ENCODE assay signal across 25 mouse cellular contexts in the genomic region with DNA sequence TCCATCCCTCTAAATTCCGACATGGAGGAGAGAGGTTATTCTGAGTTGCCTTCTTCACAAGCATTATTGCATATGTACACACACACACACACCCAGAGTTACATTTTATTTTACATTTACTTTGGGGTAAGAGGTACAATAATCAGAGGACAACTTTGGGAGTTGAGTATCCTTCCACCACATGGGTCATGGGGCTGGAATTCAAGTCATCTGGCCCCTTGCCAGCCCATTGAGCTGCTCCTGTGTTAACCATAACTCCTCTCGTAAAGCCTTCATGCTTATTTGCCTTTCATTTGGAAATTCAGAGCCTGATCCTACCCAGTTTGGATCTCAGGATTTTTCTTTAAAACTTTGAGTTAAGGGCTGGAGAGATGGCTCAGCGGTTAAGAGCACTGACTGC. TPM values are rescaled to one million over a fixed set of nuclear protein-coding genes. Genes with fewer than 3 reads are reported as not detected.
A peak's percentile ranks its signal among the peaks of the same experiment; 100 is the strongest.
DNase-seq lines count a peak whose midpoint lies in the region; ATAC-seq and TF ChIP-seq lines count a peak whose summit lies in the region.
"Had no signal": no experiment of that assay in that cellular context is flagged by ENCODE, and none has a peak within 500 bp of the region (broad histone marks: within the 10 kb centered on the region; RNA-seq: fewer than 3 reads in every experiment).

No protein-coding gene starts in this region.

- no peak overlapping the region for H3K9ac ChIP-seq in kidney, embryonic 15.5 days
- H3K9ac ChIP-seq in lung, embryonic 14.5 days: no peak overlapping the region
- H3K9ac ChIP-seq in hindbrain, embryonic 12.5 days: no peak overlapping the region
- H3K9ac ChIP-seq: embryonic facial prominence, embryonic 13.5 days; heart, embryonic 13.5 days; intestine, embryonic 15.5 days; midbrain, embryonic 13.5 days had no signal

- H3K27me3 ChIP-seq in kidney, embryonic 15.5 days: no peaks in the 10 kb centered on the region
- no peaks in the 10 kb centered on the region for H3K27me3 ChIP-seq in lung, embryonic 14.5 days (ENCODE audit: insufficient read depth, low read length)
- no peaks in the 10 kb centered on the region for H3K27me3 ChIP-seq in hindbrain, embryonic 12.5 days
- H3K27me3 ChIP-seq: embryonic facial prominence, embryonic 13.5 days; heart, embryonic 13.5 days; intestine, embryonic 15.5 days; midbrain, embryonic 13.5 days had no signal

- no peaks in the 10 kb centered on the region for H3K9me3 ChIP-seq in kidney, embryonic 15.5 days (replicated peaks)
- no peaks in the 10 kb centered on the region for H3K9me3 ChIP-seq in lung, embryonic 14.5 days (ENCODE audit: low read depth, low read length)
- no peaks in the 10 kb centered on the region for H3K9me3 ChIP-seq in hindbrain, embryonic 12.5 days (replicated peaks)
- H3K9me3 ChIP-seq: embryonic facial prominence, embryonic 13.5 days; forebrain, embryonic 10.5 days; heart, embryonic 13.5 days; intestine, embryonic 15.5 days; midbrain, embryonic 13.5 days had no signal

- TF ChIP-seq CTCF in lung, embryonic 14.5 days (IDR thresholded peaks at IDR 0.05; ENCODE audit: low read depth): no peak

- H3K4me3 ChIP-seq in kidney, embryonic 15.5 days (replicated peaks): no peak overlapping the region
- H3K4me3 ChIP-seq in lung, embryonic 14.5 days (ENCODE audit: low read depth, low read length): no peak overlapping the region
- no peak overlapping the region for H3K4me3 ChIP-seq in hindbrain, embryonic 12.5 days
- H3K4me3 ChIP-seq: embryonic facial prominence, embryonic 13.5 days; forebrain, embryonic 10.5 days; heart, embryonic 13.5 days; intestine, embryonic 15.5 days; midbrain, embryonic 13.5 days had no signal

- no peak overlapping the region for H3K4me2 ChIP-seq in kidney, embryonic 15.5 days
- no peak overlapping the region for H3K4me2 ChIP-seq in lung, embryonic 14.5 days
- no peak overlapping the region for H3K4me2 ChIP-seq in hindbrain, embryonic 12.5 days (replicated peaks)
- H3K4me2 ChIP-seq: embryonic facial prominence, embryonic 13.5 days; heart, embryonic 13.5 days; intestine, embryonic 15.5 days; midbrain, embryonic 13.5 days had no signal

- WGBS in kidney, embryonic 15.5 days: 80% methylated on average over 3 of the region's 3 CpGs
- WGBS in lung, embryonic 14.5 days: 78% methylated on average over 3 of the region's 3 CpGs
- WGBS in hindbrain, embryonic 12.5 days: 88% methylated on average over 3 of the region's 3 CpGs

- no peaks in the 10 kb centered on the region for H3K4me1 ChIP-seq in kidney, embryonic 15.5 days
- no peaks in the 10 kb centered on the region for H3K4me1 ChIP-seq in lung, embryonic 14.5 days (ENCODE audit: insufficient read depth)
- no peaks in the 10 kb centered on the region for H3K4me1 ChIP-seq in hindbrain, embryonic 12.5 days
- H3K4me1 ChIP-seq: embryonic facial prominence, embryonic 13.5 days; forebrain, embryonic 10.5 days; intestine, embryonic 15.5 days; midbrain, embryonic 13.5 days had no signal

- no peak for ATAC-seq in kidney, embryonic 15.5 days (replicated peaks; ENCODE audit: low FRiP score)
- no peak for ATAC-seq in lung, embryonic 14.5 days (ENCODE audit: insufficient read depth)
- ATAC-seq in hindbrain, embryonic 12.5 days (ENCODE audit: low FRiP score): no peak
- ATAC-seq: intestine, embryonic 15.5 days; midbrain, embryonic 13.5 days had no signal

- peaks cover 42% of the 10 kb centered on the region for H3K36me3 ChIP-seq in kidney, embryonic 15.5 days
- H3K36me3 ChIP-seq in lung, embryonic 14.5 days (ENCODE audit: insufficient read depth): peaks cover 30% of the 10 kb centered on the region
- peaks cover 30% of the 10 kb centered on the region for H3K36me3 ChIP-seq in hindbrain, embryonic 12.5 days

- DNase-seq in adrenal gland, postnatal 10 days: peak; percentile 30
- DNase-seq in adrenal gland, postnatal 4 days (ENCODE audit: low spot score in 2 of 2): no peak
- DNase-seq in kidney, postnatal 10 days: peak; percentile 55
- peak; percentile 56 for DNase-seq in lung, embryonic 14.5 days
- no peak for DNase-seq in right cerebral cortex, postnatal 14 days
- DNase-seq in layer of hippocampus, adult 11-12 months (ENCODE audit: low spot score): no peak
- DNase-seq: cerebellum, adult 18-20 months; right cerebral cortex, adult 18-20 months; thymus, postnatal 14 days had no signal

- H3K27ac ChIP-seq in kidney, embryonic 15.5 days: no peak overlapping the region
- H3K27ac ChIP-seq in lung, embryonic 14.5 days (ENCODE audit: low read depth): no peak overlapping the region
- H3K27ac ChIP-seq in hindbrain, embryonic 12.5 days: no peak overlapping the region
- H3K27ac ChIP-seq: embryonic facial prominence, embryonic 13.5 days; forebrain, embryonic 10.5 days; heart, embryonic 13.5 days; intestine, embryonic 15.5 days; midbrain, embryonic 13.5 days; stomach, postnatal 0 days had no signal

RNA-seq across cellular contexts. Expression of a gene that starts 17.4 kb away (rescaled TPM):
- total RNA-seq in adrenal gland, postnatal 10 days (2021): 10 to 100 TPM; 31.9 to 35.4 TPM
- total RNA-seq in adrenal gland, postnatal 4 days (2021): 10 to 100 TPM; 45.6 to 46.4 TPM
- polyA plus RNA-seq in kidney, embryonic 15.5 days (2015; fragmentation: Nextera tagmentation; extraction: Ambion mirVana): 31.2 and 33.9 TPM in 2 replicates
- 29.3 and 30.8 TPM in 2 replicates for polyA plus RNA-seq in lung, embryonic 14.5 days (2014; fragmentation: Nextera tagmentation; extraction: Ambion mirVana)
- polyA plus RNA-seq in hindbrain, embryonic 12.5 days (2016; fragmentation: Nextera tagmentation; extraction: Ambion mirVana): 33.7 and 34.7 TPM in 2 replicates

RNA-seq across cellular contexts. Expression of a gene that starts 18.7 kb away (rescaled TPM):
- total RNA-seq in adrenal gland, postnatal 10 days (2021): 10 to 100 TPM; 67.8 to 68.1 TPM
- total RNA-seq in adrenal gland, postnatal 4 days (2021): 10 to 100 TPM; 79.6 to 82.2 TPM
- polyA plus RNA-seq in kidney, embryonic 15.5 days (2015; fragmentation: Nextera tagmentation; extraction: Ambion mirVana): 71.1 and 73.2 TPM in 2 replicates
- polyA plus RNA-seq in lung, embryonic 14.5 days (2014; fragmentation: Nextera tagmentation; extraction: Ambion mirVana): 64.8 and 66.7 TPM in 2 replicates
- polyA plus RNA-seq in hindbrain, embryonic 12.5 days (2016; fragmentation: Nextera tagmentation; extraction: Ambion mirVana): 91.3 and 97.5 TPM in 2 replicates

RNA-seq across cellular contexts. Expression of a gene that starts 46.6 kb away (rescaled TPM):
- total RNA-seq in adrenal gland, postnatal 10 days (2021): not detected
- not detected for total RNA-seq in adrenal gland, postnatal 4 days (2021)
- not detected in 2 replicates for polyA plus RNA-seq in kidney, embryonic 15.5 days (2015; fragmentation: Nextera tagmentation; extraction: Ambion mirVana)
- 0.14 TPM in 1 of 2 replicates, not detected in the other for polyA plus RNA-seq in lung, embryonic 14.5 days (2014; fragmentation: Nextera tagmentation; extraction: Ambion mirVana)
- polyA plus RNA-seq in hindbrain, embryonic 12.5 days (2016; fragmentation: Nextera tagmentation; extraction: Ambion mirVana): not detected in 2 replicates
- total RNA-seq: common myeloid progenitor, adult 5-6 weeks; layer of hippocampus, postnatal 10 days; left cerebral cortex, postnatal 25 days; liver, adult 2 months had no signal
- polyA plus RNA-seq: brain, embryonic 14.5 days; C2C12; embryonic facial prominence, embryonic 13.5 days; forebrain, embryonic 10.5 days; gonadal fat pad, adult 2 months; heart, embryonic 13.5 days; hindbrain, embryonic 11.5 days; intestine, embryonic 15.5 days; liver, adult 2 months; midbrain, embryonic 13.5 days; stomach, postnatal 0 days had no signal

RNA-seq across cellular contexts. Expression of a gene that starts 52.5 kb away (rescaled TPM):
- 100 to 1,000 TPM; 116 to 144 TPM for total RNA-seq in adrenal gland, postnatal 10 days (2021)
- total RNA-seq in adrenal gland, postnatal 4 days (2021): 100 to 1,000 TPM; 151 to 152 TPM
- 51.2 and 54.4 TPM in 2 replicates for polyA plus RNA-seq in kidney, embryonic 15.5 days (2015; fragmentation: Nextera tagmentation; extraction: Ambion mirVana)
- 82.3 and 83.2 TPM in 2 replicates for polyA plus RNA-seq in lung, embryonic 14.5 days (2014; fragmentation: Nextera tagmentation; extraction: Ambion mirVana)
- 86.4 TPM in 2 replicates for polyA plus RNA-seq in hindbrain, embryonic 12.5 days (2016; fragmentation: Nextera tagmentation; extraction: Ambion mirVana)

Comparison
In these comparisons a context has a peak if more than half of its experiments do, and no peak if none do; other contexts are left out.
1. DNase-seq: peak in adrenal gland, postnatal 10 days (single experiment), kidney, postnatal 10 days (single experiment) and lung, embryonic 14.5 days (single experiment); none in adrenal gland, postnatal 4 days (0 of 2), right cerebral cortex, postnatal 14 days (single experiment) and layer of hippocampus, adult 11-12 months (single experiment).